Mouse (Mus musculus) thymus, adult 2 months (tissue): ENCODE measurements at regions not wholly inside any gene's neighbourhood (a gene's known extent, or its start where the extent isn't known, plus 50 kb on each side); places are given as distances from the start of the nearest gene placed in this dataset.

ENCODE experiments used
- DNase-seq: peaks from one replicate; pipeline ENCODE4 v3.0.0; 2021
- H3K27ac ChIP-seq: fragments of 200-500 bp; 2 replicates; pipeline ENCODE4 v1.5.1; 2012; ENCODE audit warnings: low read length, control low read depth; ENCODE audit not compliant: control insufficient read depth, insufficient read depth
- H3K27me3 ChIP-seq: fragments of 200-500 bp; 2 replicates; pipeline ENCODE4 v1.6.1; 2012; ENCODE audit warnings: mild to moderate bottlenecking, low read length, moderate library complexity, mixed read lengths; ENCODE audit not compliant: control insufficient read depth, insufficient read depth
- H3K36me3 ChIP-seq: fragments of 200-500 bp; 2 replicates; pipeline ENCODE4 v1.6.1; 2012; ENCODE audit warnings: mild to moderate bottlenecking, low read length, moderate library complexity; ENCODE audit not compliant: control insufficient read depth, insufficient read depth
- H3K4me1 ChIP-seq: fragments of 200-500 bp; replicated peaks from 2 replicates; pipeline ENCODE4 v1.6.1; 2012; ENCODE audit warnings: low read length; ENCODE audit not compliant: control insufficient read depth, insufficient read depth
- H3K4me3 ChIP-seq: fragments of 200-500 bp; 2 replicates; pipeline ENCODE4 v1.5.1; 2012; ENCODE audit warnings: mild to moderate bottlenecking, low read length, control low read depth, moderate library complexity; ENCODE audit not compliant: control insufficient read depth, insufficient read depth
- CTCF ChIP-seq: fragments of 200-500 bp; IDR thresholded peaks from 2 replicates; pipeline ENCODE4 v1.5.1; 2012; ENCODE audit warnings: mild to moderate bottlenecking, control low read depth, low read length, moderate library complexity, borderline replicate concordance; ENCODE audit not compliant: control insufficient read depth, poor library complexity, insufficient read depth; ENCODE audit errors: extremely low read depth
- POLR2A ChIP-seq: fragments of 200-500 bp; IDR thresholded peaks from 2 replicates; pipeline ENCODE4 v1.6.1; 2012; ENCODE audit warnings: mild to moderate bottlenecking, low read length, control low read depth, moderate library complexity; ENCODE audit not compliant: control insufficient read depth, poor library complexity, insufficient read depth; ENCODE audit errors: extremely low read depth
- WGBS: fragments of 180-500 bp; shearing (Covaris S2); methylation state at CpG from one replicate; pipeline ENCODE4 v1.1.7; 2018; 5-methylcytosine and 5-hydroxymethylcytosine counted together

- Histone ChIP-seq H3K36me3 (no peaks in the 10 kb centered on the region), H3K27ac (no peak overlapping the region), H3K27me3 (no peaks in the 10 kb centered on the region), H3K4me1 (no peaks in the 10 kb centered on the region), H3K4me3 (no peak overlapping the region)
- WGBS = 72% methylated on average over 10 of the region's 10 CpGs
- TF ChIP-seq CTCF (no peak), POLR2A (no peak)
- DNase-seq = no peak
Observed at GRCm38 (mm10) chr4:125214306-125214705, 86.7 kb upstream of the Zc3h12a start.

DNA sequence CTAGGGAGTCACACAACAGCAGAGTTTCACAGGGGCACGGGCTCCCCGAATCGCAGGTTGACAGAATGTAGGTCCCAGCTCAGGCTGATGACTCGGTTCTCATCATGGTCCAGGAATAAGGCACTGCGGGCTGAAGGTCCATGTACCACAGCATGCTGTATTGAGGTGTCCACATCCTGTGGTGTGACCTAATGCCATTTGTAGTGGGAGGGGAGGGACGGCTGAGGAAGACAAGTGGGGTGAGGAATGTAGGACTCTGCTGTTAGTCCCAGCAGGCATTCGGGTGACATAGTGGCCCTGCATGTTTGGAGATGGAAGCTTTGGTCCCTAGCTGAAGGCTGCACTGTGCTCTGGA, 84.5 kb upstream of the Zc3h12a start:
- DNase-seq = no peak
- H3K4me1 ChIP-seq = no peaks in the 10 kb centered on the region
- no peak overlapping the region for H3K27ac ChIP-seq
- no peaks in the 10 kb centered on the region for H3K27me3 ChIP-seq
- TF ChIP-seq POLR2A (no peak), CTCF (no peak)
- no peak overlapping the region for H3K4me3 ChIP-seq
- H3K36me3 ChIP-seq = no peaks in the 10 kb centered on the region
- 44% methylated on average over 7 of the region's 7 CpGs for WGBS

DNA sequence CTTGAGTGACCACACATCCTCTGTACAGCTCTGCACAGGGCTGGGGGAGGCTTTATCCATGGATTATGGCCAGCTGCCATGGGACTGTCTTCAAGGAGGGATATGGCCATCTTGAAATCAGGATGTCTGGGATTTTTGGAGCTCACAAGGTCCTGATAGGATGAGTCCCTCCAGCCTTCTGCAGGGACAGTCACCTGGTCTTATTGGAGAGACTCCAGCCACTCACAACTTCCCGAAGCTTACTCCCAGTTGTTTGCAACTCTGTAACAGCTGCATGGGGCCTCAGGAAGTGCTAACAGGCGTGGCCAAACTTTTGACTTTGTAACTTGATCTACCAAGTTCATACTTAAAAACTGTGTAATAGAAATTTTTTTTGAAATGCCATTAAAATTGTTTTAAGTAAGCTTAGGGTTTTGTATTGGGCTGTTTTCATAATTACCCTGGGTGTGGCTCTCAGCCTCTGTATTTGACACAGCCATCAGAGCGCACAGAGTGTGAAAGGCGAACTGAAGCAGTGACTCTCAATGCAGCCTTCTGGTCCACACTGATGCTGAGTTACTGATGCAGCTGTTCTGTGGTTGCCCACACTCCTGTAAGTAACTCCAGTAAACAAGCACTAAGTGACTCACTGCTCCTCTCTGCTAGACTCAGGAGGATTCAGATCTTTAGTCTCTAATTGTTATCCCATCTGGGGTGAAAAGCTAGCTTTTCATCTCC, 84.0 kb upstream of the Zc3h12a start:
- no peak overlapping the region for H3K27ac ChIP-seq
- TF ChIP-seq CTCF = no peak
- TF ChIP-seq POLR2A = no peak
- no peaks in the 10 kb centered on the region for H3K36me3 ChIP-seq
- H3K4me3 ChIP-seq = no peak overlapping the region
- 38% methylated on average over 4 of the region's 4 CpGs for WGBS
- DNase-seq = no peak
- no peaks in the 10 kb centered on the region for H3K27me3 ChIP-seq
- no peaks in the 10 kb centered on the region for H3K4me1 ChIP-seq

DNA sequence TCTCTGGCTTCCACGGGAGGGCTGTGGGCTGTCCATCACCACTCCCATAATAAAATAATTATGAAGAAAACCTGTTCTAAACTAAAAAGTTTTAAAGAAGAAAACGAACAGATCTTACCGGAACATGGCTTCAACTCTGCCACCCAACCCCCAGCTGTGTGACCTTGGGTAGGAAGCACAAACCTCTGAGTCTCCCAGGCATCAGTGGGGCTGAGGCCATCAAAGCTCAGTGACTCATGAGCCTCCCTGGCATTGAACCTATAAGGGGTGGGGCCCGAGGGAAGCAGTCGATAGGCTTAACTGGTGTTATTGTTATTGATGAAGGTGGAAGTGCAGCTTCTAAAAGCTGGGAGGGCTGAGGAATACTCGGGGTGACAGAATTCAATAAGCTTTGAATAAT, 83.1 kb upstream of the Zc3h12a start:
- WGBS = 91% methylated on average over 6 of the region's 6 CpGs
- H3K27ac ChIP-seq = no peak overlapping the region

DNA sequence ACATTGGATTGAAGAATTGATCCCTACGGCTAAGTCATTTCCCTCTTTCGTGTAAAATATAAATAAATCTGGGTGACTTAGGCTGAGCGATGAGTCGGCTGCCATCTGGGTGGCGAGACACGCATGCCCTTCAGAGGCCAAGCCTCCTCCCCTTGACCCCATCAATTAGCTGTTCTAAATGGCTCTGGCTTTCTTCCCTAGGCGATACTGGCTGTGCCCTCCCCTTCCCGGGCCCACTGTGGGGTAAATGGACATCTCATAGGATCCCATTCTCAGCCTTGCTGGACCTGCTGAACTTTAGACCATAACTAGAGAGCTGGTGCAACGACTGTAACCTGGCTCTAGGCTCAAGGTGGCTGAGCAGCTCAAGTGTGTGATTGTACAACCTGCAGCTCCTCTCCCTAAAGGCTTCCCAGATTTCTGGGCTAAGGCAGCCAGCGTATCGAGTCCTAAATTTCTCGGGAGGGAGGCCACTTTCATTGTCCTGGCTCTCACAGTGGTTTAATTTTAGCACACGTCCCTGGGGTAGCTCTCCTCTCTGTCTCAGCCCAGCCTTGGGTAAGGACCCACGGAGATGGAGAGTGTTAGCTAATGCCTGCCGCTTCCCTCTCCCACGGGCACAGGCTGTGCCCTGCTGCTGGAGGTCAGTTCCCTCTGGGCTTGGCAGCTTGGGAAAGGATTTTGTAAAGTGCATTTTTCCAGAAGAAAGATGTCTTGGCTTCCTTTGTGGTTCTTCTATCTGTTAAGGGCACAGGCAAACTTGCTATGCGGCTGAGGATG, 80.7 kb upstream of the Zc3h12a start:
- Histone ChIP-seq H3K4me1 (no peaks in the 10 kb centered on the region), H3K4me3 (no peak overlapping the region), H3K27ac (no peak overlapping the region), H3K27me3 (no peaks in the 10 kb centered on the region), H3K36me3 (no peaks in the 10 kb centered on the region)
- WGBS = 79% methylated on average over 17 of the region's 17 CpGs
- DNase-seq = no peak
- TF ChIP-seq CTCF (no peak), POLR2A (no peak)

More for the DNA sequence above, 83.1 kb upstream of the Zc3h12a start:
- TF ChIP-seq POLR2A (no peak), CTCF (no peak)
- Histone ChIP-seq H3K4me1 (no peaks in the 10 kb centered on the region), H3K27me3 (no peaks in the 10 kb centered on the region), H3K4me3 (no peak overlapping the region), H3K36me3 (no peaks in the 10 kb centered on the region)
- no peak for DNase-seq

DNA sequence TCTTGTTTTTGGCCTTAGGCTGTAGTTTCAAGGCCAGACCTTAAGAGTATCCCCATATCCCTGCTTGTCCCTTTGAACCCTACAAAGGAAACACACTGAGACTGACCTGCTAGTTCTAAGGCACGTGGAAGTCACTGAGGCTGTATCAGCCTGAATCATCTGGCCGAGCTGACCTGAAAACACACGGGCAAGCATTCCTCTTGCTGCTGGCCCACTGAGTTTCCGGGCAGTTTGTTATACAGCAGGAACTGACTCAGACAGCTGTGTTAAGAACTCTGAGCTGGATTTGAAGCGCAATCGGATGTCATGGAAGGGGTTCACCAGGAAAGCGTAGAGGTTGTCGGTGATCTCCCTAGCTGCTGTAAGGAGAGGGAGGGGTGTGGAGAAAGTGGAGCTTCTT, 75.9 kb upstream of the Zc3h12a start:
- no peak overlapping the region for H3K4me3 ChIP-seq
- 79% methylated on average over 8 of the region's 8 CpGs for WGBS
- H3K36me3 ChIP-seq = no peaks in the 10 kb centered on the region
- H3K27me3 ChIP-seq = no peaks in the 10 kb centered on the region
- DNase-seq = no peak
- no peak overlapping the region for H3K27ac ChIP-seq
- no peaks in the 10 kb centered on the region for H3K4me1 ChIP-seq
- TF ChIP-seq CTCF (no peak), POLR2A (no peak)

GRCm38 (mm10) chr4:125201638-125202325, 74.1 kb upstream of the Zc3h12a start:
- 60% methylated on average over 12 of the region's 12 CpGs for WGBS
- TF ChIP-seq CTCF (no peak), POLR2A (no peak)
- H3K36me3 ChIP-seq = no peaks in the 10 kb centered on the region
- no peak overlapping the region for H3K27ac ChIP-seq
- no peaks in the 10 kb centered on the region for H3K27me3 ChIP-seq
- H3K4me1 ChIP-seq = no peaks in the 10 kb centered on the region
- DNase-seq = no peak
- H3K4me3 ChIP-seq = no peak overlapping the region
